Mouse (Mus musculus) kidney, embryonic 14.5 days (tissue): ENCODE results near the gene Actb. TPM values are rescaled to one million over a fixed set of nuclear protein-coding genes. Genes with fewer than 3 reads are reported as not detected.

Source experiments
- ATAC-seq: fragments of 200-750 bp; cut with Nextera tagmentation; 2 replicates; pipeline ENCODE4 v1.8.0; 2017; ENCODE audit warnings: moderate number of reproducible peaks, mild to moderate bottlenecking, moderate TSS enrichment, moderate library complexity; ENCODE audit not compliant: low FRiP score, low TSS enrichment
- H3K27ac ChIP-seq: fragments of 300-500 bp; sonication (generic); 2 replicates; pipeline ENCODE4 v1.5.1; 2014; ENCODE audit warnings: low read depth, mild to moderate bottlenecking, low read length, moderate library complexity, mixed read lengths
- H3K27me3 ChIP-seq: fragments of 300-500 bp; sonication (generic); 2 replicates; pipeline ENCODE4 v1.6.1; 2014; ENCODE audit warnings: mild to moderate bottlenecking, low read length; ENCODE audit not compliant: control insufficient read depth, insufficient read depth
- H3K36me3 ChIP-seq: fragments of 300-500 bp; sonication (generic); 2 replicates; pipeline ENCODE4 v1.6.1; 2014; ENCODE audit warnings: low read length, mixed read lengths; ENCODE audit not compliant: control insufficient read depth, insufficient read depth
- H3K4me1 ChIP-seq: fragments of 300-500 bp; sonication (generic); 2 replicates; pipeline ENCODE4 v1.6.1; 2014; ENCODE audit warnings: low read length, mixed read lengths; ENCODE audit not compliant: control insufficient read depth, insufficient read depth
- H3K4me2 ChIP-seq: fragments of 300-500 bp; sonication (generic); replicated peaks from 2 replicates; pipeline ENCODE4 v1.6.1; 2014; ENCODE audit warnings: low read depth, mild to moderate bottlenecking, low read length
- H3K4me3 ChIP-seq: fragments of 300-500 bp; sonication (generic); 2 replicates; pipeline ENCODE4 v1.5.1; 2014; ENCODE audit warnings: mild to moderate bottlenecking, low read length
- H3K9ac ChIP-seq: fragments of 300-500 bp; sonication (generic); 2 replicates; pipeline ENCODE4 v1.6.1; 2014; ENCODE audit warnings: low read depth, mild to moderate bottlenecking, low read length, moderate library complexity
- H3K9me3 ChIP-seq: fragments of 300-500 bp; sonication (generic); 2 replicates; pipeline ENCODE4 v1.6.1; 2016; ENCODE audit warnings: low read length; ENCODE audit not compliant: control insufficient read depth
- WGBS: fragments of 180-500 bp; shearing (Covaris S2); extraction: QIAGEN DNeasy Blood & Tissue Kit; methylation state at CpG from one replicate; pipeline ENCODE4 v1.1.7; 2014; 5-methylcytosine and 5-hydroxymethylcytosine counted together
- polyA plus RNA-seq: library from polyadenylated mRNA; unstranded; fragments of >200 nt; fragmentation: Nextera tagmentation; extraction: Ambion mirVana; gene quantifications from 2 replicates; pipeline ENCODE4 v1.2.1, GENCODE M21; 2014

The Actb gene
- polyA plus RNA-seq = 14,375 and 16,963 TPM in 2 replicates

GRCm38 (mm10) chr5:142906532-142907047 lies at the start of gene Actb:
Gene Actb, minus strand, starts transcription at chr5:142906754.
- peak within 1 kb of the TSS; percentile 100 for H3K9ac ChIP-seq
- H3K4me3 ChIP-seq = peak within 1 kb of the TSS; percentile 100
- H3K36me3 ChIP-seq = peaks cover 39% of the 10 kb centered on the region
- no peaks in the 10 kb centered on the region for H3K27me3 ChIP-seq
- peak within 1 kb of the TSS; percentile 100 for H3K27ac ChIP-seq
- peak within 1 kb of the TSS; percentile 66 for H3K4me2 ChIP-seq
- ATAC-seq = peak; percentile 61
- H3K9me3 ChIP-seq = no peaks in the 10 kb centered on the region
- 1% methylated on average over 40 of the region's 41 CpGs for WGBS
- H3K4me1 ChIP-seq = peaks cover 43% of the 10 kb centered on the region

DNA sequence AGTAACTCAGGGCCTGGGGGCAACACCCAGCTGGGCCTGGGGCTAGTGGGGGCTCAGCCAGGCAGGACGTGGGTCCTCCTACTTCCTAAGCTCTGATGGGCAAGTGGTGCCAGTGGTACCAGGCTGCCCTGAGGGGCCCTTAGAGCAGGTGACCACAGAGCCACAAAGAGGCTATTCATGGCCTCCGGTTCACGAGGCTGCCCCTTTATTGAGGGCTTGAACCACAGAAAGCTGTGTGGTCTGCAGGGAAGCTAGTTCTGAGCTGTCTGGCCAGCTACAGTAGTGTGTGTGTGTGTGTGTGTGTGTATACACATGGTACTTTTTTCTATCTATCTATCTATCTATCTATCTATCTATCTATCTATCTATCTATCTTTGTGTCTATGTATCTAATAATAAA lies 47.1 kb upstream of the Actb start:
- Histone ChIP-seq H3K36me3 (no peaks in the 10 kb centered on the region), H3K9ac (no peak overlapping the region), H3K27me3 (no peaks in the 10 kb centered on the region), H3K9me3 (no peaks in the 10 kb centered on the region), H3K4me3 (no peak overlapping the region), H3K4me2 (no peak overlapping the region), H3K27ac (no peak overlapping the region), H3K4me1 (no peaks in the 10 kb centered on the region)
- WGBS = 82% methylated on average over 3 of the region's 3 CpGs
- ATAC-seq = no peak

- ATAC-seq = no peak
- Histone ChIP-seq H3K9ac (no peak overlapping the region), H3K4me3 (no peak overlapping the region), H3K9me3 (no peaks in the 10 kb centered on the region), H3K27ac (no peak overlapping the region), H3K36me3 (no peaks in the 10 kb centered on the region), H3K4me1 (no peaks in the 10 kb centered on the region), H3K27me3 (no peaks in the 10 kb centered on the region), H3K4me2 (no peak overlapping the region)
- 74% methylated on average over 6 of the region's 6 CpGs for WGBS
Observed at GRCm38 (mm10) chr5:142950405-142950804, 43.9 kb upstream of the Actb start.

DNA sequence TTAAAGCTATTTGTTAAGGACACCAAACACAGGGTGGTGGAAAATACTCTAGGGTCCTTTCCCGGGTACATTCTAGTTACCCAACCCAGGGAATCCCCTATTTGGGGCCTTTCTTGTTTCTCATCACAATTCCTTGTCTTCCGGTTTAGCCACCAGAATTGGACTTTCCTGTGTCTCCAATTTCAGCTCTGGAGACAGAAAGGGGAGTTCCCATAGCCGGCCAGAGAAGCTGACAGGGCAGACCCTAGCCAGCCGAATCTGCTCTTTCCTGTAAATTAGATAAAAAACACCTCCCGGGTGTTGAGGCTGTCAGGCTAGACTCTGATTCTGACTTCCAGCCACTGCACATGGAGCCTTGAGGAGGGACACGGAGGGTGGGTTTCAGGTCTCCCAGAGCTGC lies 43.0 kb upstream of the Actb start:
- WGBS = 12% methylated on average over 6 of the region's 6 CpGs

GRCm38 (mm10) chr5:142947460-142947859 lies 40.9 kb upstream of the Actb start:
- Histone ChIP-seq H3K4me3 (no peak overlapping the region), H3K4me2 (no peak overlapping the region), H3K36me3 (no peaks in the 10 kb centered on the region), H3K27me3 (no peaks in the 10 kb centered on the region), H3K27ac (no peak overlapping the region), H3K4me1 (no peaks in the 10 kb centered on the region), H3K9ac (no peak overlapping the region), H3K9me3 (no peaks in the 10 kb centered on the region)
- no peak for ATAC-seq
- 72% methylated on average over 7 of the region's 7 CpGs for WGBS

More for the DNA sequence above, 43.0 kb upstream of the Actb start:
- H3K27ac ChIP-seq = no peak overlapping the region
- no peak overlapping the region for H3K4me3 ChIP-seq
- H3K4me2 ChIP-seq = no peak overlapping the region; the same call in 1 of the 2 replicates
- no peak for ATAC-seq
- H3K4me1 ChIP-seq = no peaks in the 10 kb centered on the region
- no peaks in the 10 kb centered on the region for H3K27me3 ChIP-seq
- H3K9me3 ChIP-seq = no peaks in the 10 kb centered on the region
- H3K36me3 ChIP-seq = no peaks in the 10 kb centered on the region
- peak overlapping the region; percentile 37; the same call in 1 of the 2 replicates for H3K9ac ChIP-seq

GRCm38 (mm10) chr5:142944979-142945682 lies 38.6 kb upstream of the Actb start:
- Histone ChIP-seq H3K4me1 (no peaks in the 10 kb centered on the region), H3K36me3 (no peaks in the 10 kb centered on the region), H3K4me3 (no peak overlapping the region), H3K4me2 (no peak overlapping the region), H3K27me3 (no peaks in the 10 kb centered on the region), H3K9me3 (no peaks in the 10 kb centered on the region), H3K27ac (no peak overlapping the region), H3K9ac (no peak overlapping the region)
- 36% methylated on average over 8 of the region's 8 CpGs for WGBS
- peak; percentile 79 for ATAC-seq

GRCm38 (mm10) chr5:142940393-142940792 lies 33.8 kb upstream of the Actb start:
- H3K27me3 ChIP-seq = no peaks in the 10 kb centered on the region
- no peak for ATAC-seq
- no peak overlapping the region for H3K4me2 ChIP-seq
- no peaks in the 10 kb centered on the region for H3K36me3 ChIP-seq
- WGBS = 75% methylated on average over 2 of the region's 2 CpGs
- H3K9ac ChIP-seq = no peak overlapping the region
- no peak overlapping the region for H3K4me3 ChIP-seq
- H3K4me1 ChIP-seq = no peaks in the 10 kb centered on the region; the same call in 1 of the 2 replicates
- H3K27ac ChIP-seq = no peak overlapping the region
- H3K9me3 ChIP-seq = no peaks in the 10 kb centered on the region

DNA sequence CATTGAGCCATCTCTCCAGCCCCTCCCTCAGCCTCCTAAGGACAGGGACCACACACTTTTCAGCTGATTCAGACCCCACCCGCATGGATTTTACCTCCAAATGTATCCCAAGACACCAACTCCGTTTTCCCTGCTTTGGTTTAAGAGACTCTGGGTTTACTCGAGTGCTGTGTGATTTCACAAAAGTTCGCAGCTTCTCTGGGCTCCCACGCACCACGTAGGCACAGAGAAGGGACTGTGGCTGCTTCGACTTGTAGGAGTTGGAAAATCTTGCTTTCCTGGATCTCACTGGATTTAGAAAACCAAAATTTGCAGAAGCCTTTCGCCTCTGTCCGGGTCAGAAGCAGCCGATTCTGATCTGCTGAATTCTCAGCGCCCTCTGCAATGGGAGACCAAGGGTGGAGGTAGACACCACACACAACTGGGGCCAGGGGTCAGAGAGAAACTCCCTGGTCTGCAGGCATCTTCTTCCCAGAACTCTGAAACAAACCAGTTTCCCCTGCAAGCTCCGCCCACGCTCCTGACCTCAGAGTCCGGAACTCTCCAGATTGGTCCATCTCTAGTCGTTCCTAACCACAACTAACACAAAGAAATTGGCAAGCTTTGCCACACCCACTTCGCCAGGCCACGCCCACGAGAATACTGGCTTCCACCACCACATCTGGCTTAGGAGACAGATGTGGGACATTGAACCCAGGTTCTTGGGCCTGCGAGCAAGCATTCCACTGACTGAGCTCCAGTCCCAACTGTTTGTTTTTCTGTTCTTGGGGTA lies 31.6 kb upstream of the Actb start:
- H3K9me3 ChIP-seq = no peaks in the 10 kb centered on the region
- ATAC-seq = 0 out of 2 replicates have a peak, but pooled peaks have one; percentile 10
- H3K4me1 ChIP-seq = no peaks in the 10 kb centered on the region; the same call in 1 of the 2 replicates
- H3K4me3 ChIP-seq = no peak overlapping the region
- H3K27ac ChIP-seq = no peak overlapping the region
- no peaks in the 10 kb centered on the region for H3K27me3 ChIP-seq
- no peaks in the 10 kb centered on the region for H3K36me3 ChIP-seq
- H3K9ac ChIP-seq = no peak overlapping the region
- no peak overlapping the region; the same call in 1 of the 2 replicates for H3K4me2 ChIP-seq
- 36% methylated on average over 19 of the region's 19 CpGs for WGBS
